Mouse (Mus musculus) E14TG2a.4 (cell line): Measurements from ENCODE around the gene 4932415D10Rik.

Experiments used
- H3K27me3 ChIP-seq: 2 replicates; pipeline ENCODE4 v1.6.1; 2014; ENCODE audit warnings: low read length, control low read depth; ENCODE audit not compliant: insufficient read depth
- H3K36me3 ChIP-seq: 2 replicates; pipeline ENCODE4 v1.6.1; 2014; ENCODE audit warnings: low read length, control low read depth; ENCODE audit not compliant: insufficient read depth
- H3K4me1 ChIP-seq: replicated peaks from 2 replicates; pipeline ENCODE4 v1.6.1; 2014; ENCODE audit warnings: low read depth, low read length, control low read depth
- H3K4me3 ChIP-seq: replicated peaks from 2 replicates; pipeline ENCODE4 v1.5.1; 2014; ENCODE audit warnings: mild to moderate bottlenecking, low read length
- H3K9me3 ChIP-seq: 2 replicates; pipeline ENCODE4 v1.6.1; 2014; ENCODE audit warnings: low read length, control low read depth
- CTCF ChIP-seq: conservative IDR thresholded peaks from 2 replicates; pipeline ENCODE4 v1.5.1; 2014; ENCODE audit warnings: low read length
- NANOG ChIP-seq: IDR thresholded peaks from 2 replicates; pipeline ENCODE4 v1.6.1; 2014; ENCODE audit warnings: borderline replicate concordance, low read length, mixed read lengths
- POU5F1 ChIP-seq: IDR thresholded peaks from 2 replicates; pipeline ENCODE4 v1.6.1; 2014; ENCODE audit warnings: low read length, borderline replicate concordance

The 4932415D10Rik gene

GRCm38 (mm10) chr10:82316482-82316881 lies at the start of gene 4932415D10Rik:
4932415D10Rik (minus strand) TSS chr10:82316582.
- H3K9me3 ChIP-seq, result peaks cover 8% of the 10 kb centered on the region

GRCm38 (mm10) chr10:82361911-82362310 lies 45.5 kb upstream of the 4932415D10Rik start:
- peaks cover 31% of the 10 kb centered on the region for H3K36me3 ChIP-seq
- H3K4me1 ChIP-seq, result peaks cover 23% of the 10 kb centered on the region
- no peak for TF ChIP-seq POU5F1
- no peak for TF ChIP-seq NANOG
- peak; percentile 29; the same call in 1 of the 2 replicates for TF ChIP-seq CTCF
- peaks cover 22% of the 10 kb centered on the region for H3K9me3 ChIP-seq
- no peaks in the 10 kb centered on the region for H3K27me3 ChIP-seq
- H3K4me3 ChIP-seq, result no peak overlapping the region

More at GRCm38 (mm10) chr10:82316482-82316881, at the start of gene 4932415D10Rik:
- Histone ChIP-seq H3K4me1 (no peaks in the 10 kb centered on the region), H3K36me3 (no peaks in the 10 kb centered on the region), H3K27me3 (no peaks in the 10 kb centered on the region), H3K4me3 (no peak within 1 kb of the TSS)
- TF ChIP-seq CTCF (no peak), POU5F1 (no peak), NANOG (no peak)

GRCm38 (mm10) chr10:82355401-82355800 lies 39.0 kb upstream of the 4932415D10Rik start:
- Histone ChIP-seq H3K36me3 (peaks cover 7% of the 10 kb centered on the region; the same call in 1 of the 2 replicates), H3K4me1 (peaks cover 43% of the 10 kb centered on the region), H3K27me3 (no peaks in the 10 kb centered on the region), H3K9me3 (no peaks in the 10 kb centered on the region), H3K4me3 (peak overlapping the region; percentile 90)
- TF ChIP-seq CTCF (peak; percentile 15), POU5F1 (no peak)

DNA sequence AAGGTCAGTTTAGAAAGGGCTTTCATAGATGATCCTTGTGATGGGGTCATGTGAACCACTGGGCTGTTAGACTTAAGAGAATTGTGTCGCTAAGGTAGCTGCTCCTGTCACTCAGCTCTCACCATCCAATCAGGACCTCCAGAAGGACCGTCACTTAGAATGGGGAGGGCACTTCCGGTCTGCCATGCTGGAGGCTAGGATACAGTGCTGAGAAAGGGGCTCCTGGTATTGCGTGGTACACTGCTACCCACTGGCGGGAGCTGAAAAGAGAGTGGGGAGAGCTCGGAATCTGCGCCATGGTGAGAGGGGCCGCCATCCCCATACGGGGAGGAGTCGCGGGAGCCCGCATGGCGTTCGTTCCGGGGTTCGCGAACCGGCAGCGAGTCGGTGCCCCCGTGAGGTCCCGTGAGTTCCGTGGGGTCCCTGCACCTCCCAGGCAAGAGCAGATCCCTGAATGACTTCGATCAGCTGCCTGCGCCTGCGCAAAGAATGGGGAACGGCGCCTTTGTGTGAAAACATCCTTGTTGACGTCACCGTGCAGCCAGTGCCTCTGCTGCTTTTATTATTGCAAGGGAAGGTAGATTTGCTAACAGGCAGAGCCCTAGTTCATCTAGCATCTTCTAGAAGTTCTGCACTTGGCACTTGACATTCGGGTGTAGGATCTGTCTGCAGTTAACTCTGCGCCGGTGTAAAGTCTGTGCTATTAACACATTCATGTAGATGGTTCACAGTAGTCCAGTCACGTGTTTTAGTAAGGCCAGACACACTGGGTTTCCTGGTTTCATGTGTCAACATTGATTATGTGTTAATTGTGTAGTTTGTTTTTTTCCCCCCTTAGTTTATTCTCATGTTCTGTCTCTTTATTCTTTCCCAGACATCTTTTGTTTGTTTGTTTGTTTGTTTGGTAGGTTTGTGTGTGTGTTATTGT lies 38.0 kb upstream of the 4932415D10Rik start, which contains the start of gene Gm4924:
Gene Gm4924, plus strand, starts transcription at position 173 of the 928 bp plus-strand sequence.
- TF ChIP-seq POU5F1 (no peak), CTCF (no peak), NANOG (no peak; the same call in 1 of the 2 replicates)
- Histone ChIP-seq H3K9me3 (no peaks in the 10 kb centered on the region), H3K4me3 (peak within 1 kb of the TSS; percentile 90), H3K27me3 (no peaks in the 10 kb centered on the region), H3K4me1 (peaks cover 40% of the 10 kb centered on the region), H3K36me3 (peaks cover 7% of the 10 kb centered on the region; the same call in 1 of the 2 replicates)

DNA sequence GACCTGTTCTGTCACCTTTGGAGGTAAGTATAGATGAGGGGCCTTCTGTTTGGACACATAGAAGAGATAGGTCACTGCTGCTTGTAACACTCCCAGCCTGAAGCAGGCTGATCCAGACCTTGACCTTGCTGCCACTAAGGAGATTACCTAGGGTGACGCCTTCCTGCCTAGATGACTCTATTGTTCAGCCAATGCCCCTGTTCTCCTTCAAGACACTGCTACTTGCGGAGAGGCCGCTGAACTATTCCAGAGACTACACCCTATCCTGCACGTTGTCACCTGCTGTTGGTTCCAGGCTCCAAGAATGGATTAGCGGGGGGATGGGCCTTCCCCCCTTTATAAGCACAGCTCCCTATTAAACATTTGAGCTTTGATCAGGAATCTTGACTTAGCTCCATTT lies 13.4 kb upstream of the 4932415D10Rik start:
- peak; percentile 14; the same call in 1 of the 2 replicates for TF ChIP-seq NANOG
- TF ChIP-seq POU5F1, result no peak
- Histone ChIP-seq H3K4me3 (no peak overlapping the region), H3K36me3 (no peaks in the 10 kb centered on the region), H3K9me3 (peaks cover 16% of the 10 kb centered on the region), H3K4me1 (0 out of 2 replicates have a peak, but pooled peaks cover 4% of the 10 kb centered on the region), H3K27me3 (no peaks in the 10 kb centered on the region)

DNA sequence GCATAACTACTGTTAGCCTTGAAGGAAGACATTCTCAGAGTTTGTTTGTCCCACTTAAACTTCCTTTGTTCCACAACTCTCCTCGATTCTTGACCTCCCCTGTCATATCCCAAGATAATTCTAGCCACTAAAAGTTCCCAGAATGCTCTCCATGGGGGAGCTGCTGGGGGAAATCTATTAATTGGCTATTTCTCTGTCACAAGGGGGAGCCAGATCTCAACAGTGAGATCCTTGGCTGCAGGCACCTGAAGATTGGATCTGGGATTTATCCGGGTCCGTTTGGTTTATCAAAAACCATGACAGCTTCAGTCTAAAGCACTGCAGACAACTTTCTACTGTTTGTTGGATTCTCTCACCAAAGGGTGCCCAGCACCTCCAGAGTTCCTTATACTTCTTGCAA lies 3.8 kb upstream of the 4932415D10Rik start:
- Histone ChIP-seq H3K27me3 (no peaks in the 10 kb centered on the region), H3K9me3 (peaks cover 17% of the 10 kb centered on the region), H3K4me3 (no peak overlapping the region), H3K4me1 (no peaks in the 10 kb centered on the region), H3K36me3 (no peaks in the 10 kb centered on the region)
- TF ChIP-seq POU5F1 (no peak), NANOG (no peak), CTCF (no peak; the same call in 1 of the 2 replicates)

DNA sequence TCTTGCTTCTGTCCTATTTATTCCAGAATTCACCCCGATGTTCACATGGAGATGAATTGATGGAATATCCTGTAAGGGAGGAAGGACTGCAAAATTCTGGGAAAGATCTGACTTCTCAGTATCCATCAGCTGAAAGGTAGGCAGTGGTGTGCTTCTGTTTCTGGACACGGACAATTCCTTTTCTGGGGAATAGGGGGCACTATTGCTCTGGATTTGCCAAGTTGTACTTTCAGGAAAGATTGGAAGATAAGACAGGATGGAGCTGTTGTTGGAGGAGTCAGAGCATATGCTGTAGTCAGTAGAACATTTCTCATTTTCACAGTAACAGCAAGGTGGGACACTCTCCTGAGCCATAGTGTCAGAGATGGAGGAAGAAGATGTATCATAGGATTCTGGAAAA lies 19.9 kb downstream of the 4932415D10Rik start:
- Histone ChIP-seq H3K4me3 (no peak overlapping the region), H3K27me3 (no peaks in the 10 kb centered on the region), H3K4me1 (no peaks in the 10 kb centered on the region), H3K36me3 (no peaks in the 10 kb centered on the region), H3K9me3 (0 out of 2 replicates have a peak, but pooled peaks cover under 1% of the 10 kb centered on the region)
- TF ChIP-seq CTCF (peak; percentile 37), NANOG (no peak), POU5F1 (no peak)

DNA sequence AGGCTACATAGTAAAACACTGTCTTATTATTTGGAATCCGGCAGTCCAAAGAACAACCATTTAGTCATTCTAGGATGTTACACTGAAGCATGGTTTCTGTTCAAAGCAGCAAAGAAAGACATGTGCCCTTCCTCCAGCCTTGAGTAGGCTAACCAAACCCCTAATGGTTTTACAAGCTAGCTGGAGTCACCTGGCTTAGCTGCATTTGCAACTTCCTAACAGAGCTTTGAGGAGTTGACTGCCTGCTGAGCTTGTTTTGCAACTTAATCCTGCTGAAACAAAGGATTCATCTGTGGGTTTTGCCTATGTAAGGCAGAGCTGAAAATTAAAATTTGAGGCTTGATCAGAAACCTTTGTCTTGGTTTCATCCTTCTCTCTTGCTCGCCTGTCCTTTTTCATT lies 59.1 kb downstream of the 4932415D10Rik start:
- H3K36me3 ChIP-seq, result no peaks in the 10 kb centered on the region
- TF ChIP-seq CTCF (no peak), POU5F1 (no peak), NANOG (no peak)
- H3K27me3 ChIP-seq, result no peaks in the 10 kb centered on the region
- peaks cover 6% of the 10 kb centered on the region for H3K4me1 ChIP-seq
- no peak overlapping the region for H3K4me3 ChIP-seq
- H3K9me3 ChIP-seq, result peaks cover 50% of the 10 kb centered on the region
